Mouse (Mus musculus) hindlimb bud, embryonic 11.5 days (tissue): ENCODE measurements around the gene Cuedc2.

ENCODE experiments used
- DNase-seq: peaks from one replicate; pipeline ENCODE4 v3.0.0-alpha.2; 2012; ENCODE audit warnings: low read depth, low spot score; ENCODE audit errors: extremely low spot score

Gene Cuedc2

DNA sequence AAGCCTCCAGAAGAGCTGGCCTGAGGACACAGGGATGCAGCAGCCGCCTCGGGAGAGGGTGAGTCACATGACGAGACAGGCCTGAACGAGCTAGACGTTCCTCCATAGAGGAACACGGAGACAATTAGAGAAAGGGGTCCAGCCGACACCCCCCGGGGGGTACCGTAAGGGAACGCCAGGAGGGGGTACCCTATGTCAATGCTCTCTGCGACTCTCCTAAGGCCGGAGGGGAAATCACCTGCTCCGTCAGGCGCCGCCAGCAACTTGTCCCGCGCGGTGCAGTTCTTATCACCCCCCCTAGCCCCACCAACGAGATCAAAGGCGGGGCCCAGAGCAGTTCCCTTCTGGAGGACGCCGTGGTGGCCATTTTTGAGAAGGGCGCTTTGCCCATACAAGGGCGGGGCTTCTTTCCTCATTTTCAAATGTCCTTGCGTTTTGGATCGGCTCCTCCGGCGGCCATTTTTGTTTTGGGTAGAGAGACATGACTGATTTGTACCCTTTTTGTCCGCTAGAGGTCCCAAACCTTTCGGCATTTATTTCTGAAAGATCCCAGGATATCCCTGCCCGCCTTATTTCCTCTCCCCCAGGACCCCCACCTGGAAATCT lies at the start of gene Cuedc2:
Gene Cuedc2, minus strand, starts transcription at position 372 of the 606 bp plus-strand sequence.
- peak; percentile 96 for DNase-seq

DNA sequence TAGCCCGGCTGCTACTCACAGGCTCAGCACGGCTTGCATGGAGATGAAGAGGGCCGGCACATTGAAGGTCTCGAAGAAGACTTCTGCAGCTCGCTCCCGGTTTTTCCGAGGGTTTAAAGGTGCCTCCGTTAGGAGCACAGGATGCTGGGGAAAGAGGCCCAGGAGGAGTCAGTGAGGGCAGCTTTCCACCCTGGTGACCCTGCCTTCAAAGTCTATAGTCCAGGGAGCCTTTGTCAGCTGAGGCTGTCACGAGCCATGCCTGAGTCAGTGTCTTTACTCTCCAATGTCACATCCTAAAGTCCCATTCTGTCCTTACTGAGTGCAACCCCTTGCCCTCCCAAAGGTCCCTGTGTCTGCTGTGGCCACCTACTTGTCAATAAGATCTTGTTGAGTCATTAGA lies 43.8 kb upstream of the Cuedc2 start:
- DNase-seq: no peak

DNA sequence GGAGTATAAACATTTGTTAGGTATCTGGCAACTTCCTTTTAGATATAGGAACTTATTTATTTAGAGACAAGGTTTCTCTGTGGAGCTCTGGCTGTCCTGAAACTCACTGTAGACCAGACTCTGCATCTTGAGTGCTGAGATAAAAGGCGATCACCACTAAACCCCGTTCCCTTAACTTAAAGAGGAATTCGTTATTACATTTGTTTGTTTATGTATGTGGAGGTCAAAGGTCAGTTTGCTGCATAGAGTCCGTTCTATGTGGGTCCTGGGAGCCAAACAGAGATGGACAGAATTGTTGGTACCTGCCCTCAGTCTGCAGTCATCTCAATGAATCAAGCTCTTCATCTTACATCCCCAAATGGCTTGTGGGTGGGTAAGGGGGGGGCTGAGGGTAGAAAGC lies 37.4 kb upstream of the Cuedc2 start:
- DNase-seq: no peak

DNA sequence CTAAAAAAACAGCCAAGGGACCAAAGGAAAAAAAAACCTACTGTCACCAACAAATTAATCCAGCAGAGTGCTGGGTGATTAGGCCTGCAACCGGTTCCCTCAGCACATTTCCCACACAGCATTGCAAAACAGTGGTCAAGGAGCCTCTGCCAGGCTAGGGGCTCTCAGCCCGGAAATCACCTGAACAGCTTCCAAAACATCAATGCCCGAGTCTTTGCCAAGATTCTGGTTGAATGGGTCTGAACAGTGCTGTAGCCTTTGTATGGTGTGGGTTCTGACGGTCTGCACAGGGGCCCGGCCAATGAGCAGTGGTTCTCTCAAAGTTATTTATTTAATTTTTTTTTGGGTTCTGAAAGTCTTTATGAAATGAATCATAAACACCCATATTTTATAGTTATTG lies 37.0 kb upstream of the Cuedc2 start:
- no peak for DNase-seq

DNA sequence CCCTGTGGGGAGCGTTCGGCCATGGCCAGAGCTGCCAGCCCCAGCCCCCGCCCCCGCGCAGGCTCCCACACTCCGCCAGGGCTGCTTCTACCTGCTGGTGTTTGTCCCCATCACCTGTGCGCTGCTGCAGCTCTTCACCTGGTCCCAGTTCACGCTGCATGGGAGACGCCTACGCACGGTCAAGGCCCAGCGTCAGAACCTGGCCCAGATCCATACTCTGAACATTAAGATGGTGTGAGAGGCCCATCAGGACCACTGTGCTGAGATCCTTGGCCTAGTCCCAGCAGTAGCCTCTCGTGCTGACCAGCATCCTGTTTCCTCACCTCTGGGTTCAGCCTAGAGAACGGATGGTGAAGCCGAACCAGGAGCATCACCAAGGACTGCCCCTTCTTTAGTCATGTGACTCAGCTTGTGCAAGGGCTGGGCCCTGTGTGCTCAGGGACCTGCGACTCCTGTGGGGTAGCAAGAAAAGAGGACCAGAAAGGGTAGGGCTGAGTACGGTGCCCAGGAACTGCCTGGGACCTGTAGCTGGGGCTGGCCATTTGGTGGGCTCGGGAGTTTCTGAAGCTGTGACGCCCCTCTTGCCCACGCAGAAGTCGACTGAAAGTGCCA lies 36.1 kb upstream of the Cuedc2 start:
- no peak for DNase-seq

DNA sequence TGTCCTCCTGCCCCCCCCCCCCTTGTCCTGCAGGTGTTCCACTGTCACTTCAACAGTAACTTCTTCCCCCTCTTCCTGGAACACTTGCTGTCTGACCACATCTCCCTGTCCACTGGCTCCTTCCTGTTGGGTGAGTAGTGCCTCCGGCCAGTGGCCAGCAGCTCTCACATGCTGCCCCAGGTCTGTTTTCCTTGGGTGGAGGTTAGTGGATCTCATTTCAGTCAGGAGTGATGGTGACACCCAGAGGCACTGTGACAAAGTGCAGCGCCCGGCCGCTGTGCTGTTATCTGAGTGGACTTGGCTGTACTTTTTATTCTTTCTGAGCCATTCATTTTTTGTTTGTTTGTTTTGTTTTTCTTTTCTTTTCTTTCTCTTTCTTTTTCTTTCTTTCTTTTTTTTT lies 30.7 kb upstream of the Cuedc2 start:
- no peak for DNase-seq

DNA sequence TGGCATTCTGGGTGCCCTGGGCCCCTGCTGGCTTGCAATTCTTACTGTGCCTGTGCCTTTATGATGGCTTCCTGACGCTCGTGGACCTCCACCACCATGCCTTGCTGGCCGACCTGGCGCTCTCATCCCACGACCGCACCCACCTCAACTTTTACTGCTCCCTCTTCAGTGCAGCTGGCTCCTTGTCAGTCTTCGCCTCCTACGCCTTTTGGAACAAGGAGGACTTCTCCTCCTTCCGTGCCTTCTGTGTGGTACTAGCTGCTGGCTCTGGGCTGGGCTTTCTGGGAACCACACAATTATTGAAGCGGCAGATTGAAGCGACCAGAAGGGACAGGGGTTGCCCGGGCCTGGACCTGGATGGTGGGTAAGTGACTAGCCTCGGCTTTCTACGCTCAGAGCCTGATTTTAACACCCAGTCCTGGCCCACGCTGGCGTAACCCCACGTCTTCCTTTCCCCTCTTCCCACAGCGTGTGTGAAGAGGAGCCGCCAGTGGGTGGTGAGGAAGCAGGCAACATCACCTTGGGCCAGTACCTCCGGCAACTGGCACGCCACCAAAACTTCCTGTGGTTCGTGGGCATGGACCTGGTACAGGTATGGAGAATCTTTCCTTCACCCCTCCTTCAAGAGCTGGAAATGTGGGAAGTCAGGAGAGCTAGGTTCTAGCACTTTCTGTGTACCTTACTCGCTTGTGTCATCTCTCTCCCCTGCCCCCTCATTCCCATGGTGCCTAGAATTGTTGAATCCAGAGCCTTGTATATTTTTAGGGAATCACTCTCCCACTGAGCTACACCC lies 29.5 kb upstream of the Cuedc2 start:
- no peak for DNase-seq

DNA sequence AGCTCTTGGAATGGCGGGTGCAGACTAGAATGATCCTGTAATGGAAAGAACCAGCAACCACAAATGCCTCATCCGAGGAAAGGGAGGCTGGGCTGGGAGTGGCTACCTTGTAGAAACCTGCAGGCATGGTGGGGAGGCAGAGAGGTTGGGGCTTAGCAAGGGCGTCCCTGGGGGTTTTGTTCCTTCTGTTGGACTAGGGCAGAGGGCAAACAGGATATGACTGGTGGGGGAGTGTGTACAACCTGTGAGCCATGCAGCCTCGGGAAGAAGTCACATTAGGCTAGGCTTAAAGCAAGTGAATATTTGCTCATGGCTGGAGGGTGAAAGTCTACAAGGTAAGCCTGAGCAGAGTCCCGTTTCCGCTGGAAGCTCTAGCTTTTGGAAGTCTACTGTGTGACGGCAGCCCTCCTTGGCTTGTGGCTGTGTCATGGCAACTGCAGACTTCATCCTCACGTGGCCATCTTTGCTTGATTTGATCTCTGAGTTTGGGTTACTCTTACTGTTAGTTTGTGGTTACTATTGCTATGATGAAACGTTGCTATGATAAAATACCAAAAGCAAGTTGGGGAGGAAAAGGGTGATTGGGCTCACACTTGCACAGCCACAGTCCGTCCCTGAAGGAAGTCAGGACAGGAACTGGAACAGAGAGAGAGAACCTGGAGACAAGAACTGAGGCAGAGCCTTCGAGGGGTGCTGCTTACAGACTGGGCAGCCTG lies 24.9 kb upstream of the Cuedc2 start:
- no peak for DNase-seq

DNA sequence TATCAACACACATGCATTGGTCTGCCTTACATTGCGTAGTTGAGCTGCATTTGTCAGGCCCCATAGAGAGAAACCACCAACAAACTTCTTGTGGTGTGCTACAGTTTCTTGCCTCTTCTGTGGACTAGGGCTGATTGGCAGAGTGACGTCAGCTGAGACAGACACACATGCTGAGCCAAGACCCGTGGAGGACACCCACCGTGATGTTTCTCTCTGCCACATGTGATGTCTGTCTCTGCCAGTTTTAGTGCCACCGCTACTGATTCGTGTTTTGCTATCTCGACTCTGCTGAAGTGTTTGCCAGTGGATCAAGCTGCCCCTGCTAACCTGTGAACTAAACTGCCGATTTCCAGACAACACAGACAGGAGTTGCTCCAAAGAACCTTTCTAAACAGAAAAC lies 23.6 kb upstream of the Cuedc2 start:
- DNase-seq: no peak

DNA sequence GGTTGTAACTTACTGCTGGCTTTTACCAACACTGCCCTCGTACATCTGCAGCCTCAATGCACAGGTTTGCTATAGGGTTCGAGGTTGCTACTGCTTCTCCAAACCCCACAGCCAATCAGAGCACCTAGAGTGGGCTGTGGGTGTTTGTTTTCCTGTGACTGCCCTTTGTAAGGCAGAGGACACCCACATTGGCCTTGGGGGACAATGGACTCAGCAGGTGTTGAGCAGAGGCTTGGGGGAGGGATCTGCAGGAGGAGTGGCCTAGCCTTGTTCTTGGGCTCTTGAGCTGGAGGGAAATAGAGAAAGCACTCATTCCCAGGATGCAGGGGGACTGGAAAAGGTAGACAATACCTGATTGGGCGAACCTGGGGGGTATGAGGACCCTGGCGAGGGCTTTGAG lies 19.9 kb upstream of the Cuedc2 start:
- DNase-seq: no peak

DNA sequence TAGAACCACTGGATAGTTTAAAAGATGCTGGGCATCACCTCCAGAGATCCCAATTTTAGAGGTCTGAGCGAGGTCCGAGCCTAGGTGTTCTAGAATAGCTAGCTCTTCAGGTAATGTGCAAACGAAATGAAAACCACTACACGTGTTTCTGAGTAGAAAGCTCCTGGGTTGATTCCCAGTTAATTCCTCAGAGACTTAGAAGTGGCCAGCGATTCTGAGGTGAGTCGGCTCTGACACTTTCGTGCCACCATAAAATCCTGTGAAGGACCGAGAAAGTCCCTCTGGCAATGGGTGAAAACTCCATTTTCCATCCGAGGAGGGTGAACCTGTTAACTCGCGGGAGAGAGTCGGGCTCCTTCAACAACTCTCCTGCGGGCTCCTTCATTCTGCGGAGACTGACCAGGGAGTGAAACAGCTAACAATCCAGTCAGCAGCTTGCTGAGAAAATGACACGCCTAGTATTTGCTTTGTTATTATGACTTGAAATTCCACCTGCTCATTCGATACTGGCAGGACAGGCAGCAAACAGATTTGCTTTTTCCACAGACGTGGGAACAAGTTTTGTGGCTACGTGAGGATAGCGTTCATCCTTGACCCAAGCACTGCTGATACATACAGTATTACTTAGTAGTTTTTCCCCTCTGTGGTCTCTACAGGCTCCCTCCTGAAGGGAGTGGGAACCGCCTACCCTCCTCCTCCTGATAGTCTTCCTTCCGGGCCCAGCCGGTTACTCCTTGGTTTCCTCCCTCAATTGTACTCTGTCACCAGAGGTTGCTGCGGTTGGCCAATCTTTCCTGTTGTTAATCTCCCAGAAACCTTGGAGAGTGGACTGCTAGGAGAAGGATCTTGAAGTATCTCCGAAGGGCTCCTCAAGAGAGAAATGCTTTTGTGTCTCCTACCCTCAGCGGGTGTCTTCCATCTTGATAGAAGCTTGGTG lies 19.1 kb upstream of the Cuedc2 start:
- DNase-seq: no peak

DNA sequence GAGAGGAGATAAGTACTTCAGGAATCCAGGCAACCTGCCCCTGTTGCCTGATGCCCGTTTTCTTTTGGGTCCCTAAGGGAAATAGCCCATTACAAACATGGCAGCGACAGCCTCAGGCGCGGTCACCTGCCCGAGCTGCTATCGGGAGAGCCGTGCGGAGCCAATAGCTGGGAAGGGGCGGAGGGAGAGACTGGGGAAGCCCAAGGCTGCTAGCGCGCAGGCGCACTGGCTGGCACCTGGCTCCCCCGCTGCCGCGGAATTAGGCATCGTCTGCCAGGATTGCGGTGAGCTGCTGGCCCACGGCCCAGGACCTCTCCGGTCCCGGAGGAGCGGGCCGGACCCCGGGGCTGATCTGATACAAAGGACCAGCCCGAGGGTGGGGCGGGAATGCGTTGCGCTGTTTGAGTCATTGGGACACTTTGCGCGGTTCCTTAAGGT lies 18.2 kb upstream of the Cuedc2 start:
- peak; percentile 39 for DNase-seq

DNA sequence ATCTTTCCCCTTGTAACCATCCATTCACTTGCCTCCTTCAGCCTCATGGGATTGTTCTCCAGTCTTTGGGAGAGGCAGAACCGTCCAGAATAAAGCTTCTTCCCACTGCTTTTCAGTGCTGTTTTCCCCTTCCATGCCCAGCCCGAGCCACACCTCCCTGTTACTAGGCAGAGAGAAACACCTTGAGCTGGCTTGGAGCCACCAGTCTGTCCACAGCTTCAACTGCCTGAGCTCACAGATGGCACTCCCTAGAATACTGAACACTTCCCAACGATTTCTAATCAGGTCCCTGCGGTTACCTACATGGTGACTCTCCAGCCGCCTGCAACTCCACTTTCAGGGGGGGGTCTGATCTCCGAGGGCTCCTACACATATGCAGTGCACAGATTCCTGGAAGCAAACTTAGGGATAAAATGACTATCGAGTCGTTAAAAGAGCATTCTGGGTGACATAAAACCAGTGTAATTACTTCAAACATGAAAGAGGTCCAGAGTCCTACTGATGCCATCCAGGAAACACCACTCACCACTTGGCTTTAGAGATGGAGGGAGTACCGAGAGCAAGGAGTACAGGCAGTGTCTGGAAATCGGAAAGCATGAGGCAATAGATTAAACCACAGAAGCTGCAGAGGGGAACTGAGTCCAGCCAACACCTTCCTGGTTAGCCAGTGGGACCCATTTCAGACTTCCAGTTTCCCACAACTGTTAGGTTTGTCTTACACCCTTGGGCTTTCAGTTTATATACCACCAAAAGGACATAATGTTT lies 11.8 kb upstream of the Cuedc2 start, which contains the start of gene 2310034G01Rik:
Gene 2310034G01Rik, minus strand, starts transcription at position 135 of the 765 bp plus-strand sequence.
- DNase-seq: no peak

DNA sequence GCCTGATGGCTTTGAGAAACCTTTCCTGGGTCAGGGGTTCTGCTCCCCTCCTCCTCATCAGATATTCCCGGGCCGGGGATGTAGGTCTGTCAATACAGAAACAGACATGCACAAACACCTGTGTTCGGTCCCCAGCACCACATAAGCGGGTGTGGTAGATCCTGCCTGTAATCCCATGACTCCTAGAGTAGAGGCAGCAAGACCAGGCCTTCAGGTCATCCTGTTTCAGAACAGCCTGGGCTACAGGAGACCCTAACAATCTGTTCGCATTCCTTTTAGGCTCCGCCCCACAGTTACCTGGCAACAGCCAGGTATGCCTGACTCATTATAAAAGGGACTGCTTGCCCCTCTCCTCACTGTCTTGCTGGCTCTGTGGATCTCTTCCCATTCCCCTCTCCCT lies 11.0 kb upstream of the Cuedc2 start:
- no peak for DNase-seq

DNA sequence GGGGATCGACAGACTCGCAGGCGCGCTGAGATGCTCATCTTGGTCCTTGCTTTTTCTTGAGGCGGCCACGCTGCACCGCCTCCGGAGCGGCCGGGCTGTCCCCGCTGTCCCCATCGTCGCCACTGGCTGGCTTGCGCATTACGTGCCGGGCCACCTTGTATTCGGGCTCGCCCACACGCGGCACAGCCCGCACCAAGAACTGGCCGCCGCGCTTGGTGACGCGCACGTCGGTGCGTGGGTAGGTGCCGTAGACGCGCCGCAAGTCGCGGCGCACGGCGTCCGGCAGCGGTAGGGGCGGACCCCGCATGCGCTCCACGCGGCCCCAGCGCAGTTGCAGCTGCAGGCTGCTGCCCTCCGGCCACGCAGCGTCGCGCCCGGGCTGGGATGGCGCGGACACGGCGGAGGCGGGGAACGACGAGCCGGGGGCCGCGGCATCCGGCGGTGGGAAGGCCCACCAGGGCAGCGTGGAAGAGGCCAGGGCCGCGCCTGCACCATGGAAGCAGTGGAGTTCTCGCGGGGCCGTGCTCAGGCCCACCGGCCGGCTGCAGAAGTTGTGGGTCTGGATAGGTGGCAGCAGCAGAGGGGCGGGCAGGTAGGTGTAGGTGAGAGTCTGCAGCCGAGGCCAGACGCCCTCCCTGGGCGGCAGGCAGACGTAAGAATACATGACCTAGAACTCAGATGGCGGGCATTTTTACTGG lies 10.4 kb upstream of the Cuedc2 start:
- DNase-seq: no peak

DNA sequence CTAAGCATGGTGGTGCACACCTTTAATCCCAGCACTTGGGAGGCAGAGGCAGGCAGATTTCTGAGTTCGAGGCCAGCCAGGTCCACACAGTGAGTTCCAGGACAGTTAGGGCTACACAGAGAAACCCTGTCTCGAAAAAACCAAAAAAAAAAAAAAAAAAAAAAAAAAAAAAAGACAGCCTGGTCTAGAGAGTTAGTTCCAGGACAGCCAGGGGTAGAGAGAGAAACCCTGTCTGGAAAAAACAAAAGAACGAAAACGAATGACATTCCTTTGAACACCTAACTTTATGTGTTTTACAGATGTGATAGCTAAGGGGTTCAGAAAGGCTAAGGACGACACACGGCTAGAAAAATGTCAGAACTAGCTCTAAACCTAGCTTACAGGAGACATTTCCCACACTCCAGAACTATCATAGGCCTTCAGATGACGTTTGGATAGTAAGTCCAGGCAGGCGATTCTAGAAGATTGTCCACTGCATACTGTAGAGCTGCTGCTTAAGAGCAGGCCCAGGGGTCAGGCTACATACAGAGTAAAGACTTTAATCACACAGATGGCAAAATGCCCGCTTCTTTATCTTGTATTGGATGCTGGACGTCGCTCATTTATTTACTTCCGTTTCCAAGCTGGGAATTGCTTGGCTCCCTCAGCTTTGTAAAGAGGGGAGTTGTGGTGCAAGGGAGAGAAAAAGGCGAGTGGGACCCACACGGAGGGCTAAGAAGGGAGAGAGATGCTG lies 9.6 kb upstream of the Cuedc2 start:
- no peak for DNase-seq

DNA sequence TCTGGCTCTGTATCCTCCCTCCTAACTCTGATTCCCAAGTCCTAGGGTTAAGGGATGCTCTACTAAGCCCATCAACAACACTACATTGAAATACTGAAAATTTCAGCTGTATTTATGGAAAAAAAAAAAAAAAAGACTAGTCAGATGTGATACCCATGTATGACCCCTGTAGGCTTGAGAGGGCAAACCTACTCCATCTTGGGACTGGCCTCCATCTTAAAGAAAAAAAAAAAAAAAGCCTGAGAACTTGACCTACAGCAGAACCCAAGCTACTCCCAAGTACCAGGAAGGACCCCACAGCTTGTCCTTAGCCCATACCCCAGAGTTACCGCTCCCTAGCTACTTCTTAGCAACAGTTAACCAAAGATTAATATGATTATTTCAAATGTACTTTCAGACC lies 8.6 kb upstream of the Cuedc2 start:
- no peak for DNase-seq

DNA sequence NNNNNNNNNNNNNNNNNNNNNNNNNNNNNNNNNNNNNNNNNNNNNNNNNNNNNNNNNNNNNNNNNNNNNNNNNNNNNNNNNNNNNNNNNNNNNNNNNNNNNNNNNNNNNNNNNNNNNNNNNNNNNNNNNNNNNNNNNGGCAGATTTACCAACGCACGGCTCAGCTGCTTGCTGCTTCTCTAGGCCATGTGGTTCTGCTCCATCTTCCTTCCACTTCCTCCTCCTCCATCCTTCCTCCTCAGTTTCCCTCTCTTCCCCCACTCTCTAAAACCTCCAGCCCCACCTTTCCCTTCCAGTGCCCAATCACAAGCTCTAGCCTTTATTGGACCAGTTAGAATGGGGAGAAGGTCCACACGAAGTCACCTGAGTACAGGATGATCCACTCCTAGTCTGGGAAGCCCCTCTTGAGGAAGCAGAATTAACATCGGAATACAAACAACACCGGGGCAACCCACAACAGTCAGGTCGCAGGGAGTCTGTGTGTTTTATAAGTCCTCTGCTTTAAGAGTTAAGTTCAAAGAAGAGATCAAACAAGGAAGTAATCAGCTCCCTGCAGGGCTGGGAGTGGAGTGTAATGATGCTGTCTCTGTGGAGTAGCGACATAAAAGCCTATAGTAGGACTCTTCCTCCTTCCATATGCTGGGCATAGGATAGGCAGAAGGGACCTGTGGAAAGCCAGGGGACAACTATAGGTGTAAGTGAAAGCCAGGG lies 6.4 kb upstream of the Cuedc2 start:
- DNase-seq: no peak
